Mouse (Mus musculus): ENCODE measurements at regions not wholly inside any gene's neighbourhood (a gene's known extent, or its start where the extent isn't known, plus 50 kb on each side); places are given as distances from the start of the nearest gene placed in this dataset.

DNA sequence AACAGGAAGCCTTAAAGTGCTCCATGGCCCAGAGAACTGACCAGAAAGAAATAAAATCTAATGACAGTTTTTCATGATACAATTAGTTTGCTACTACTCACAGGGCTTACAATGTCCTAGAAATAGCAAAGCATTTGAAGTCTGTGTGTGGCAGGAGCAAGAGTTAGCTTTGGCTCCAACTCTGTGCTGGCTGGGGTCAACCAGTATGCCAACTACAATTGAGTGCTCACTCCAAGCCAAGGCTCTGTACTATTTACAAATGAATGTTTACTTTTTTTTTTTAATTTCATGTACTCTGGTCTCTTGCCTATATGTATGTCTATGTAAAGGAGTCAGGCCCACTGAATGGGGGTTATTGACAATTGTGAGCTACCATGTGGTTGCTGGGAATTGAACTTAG lies 75.7 kb upstream of the Jak1 start:
- no peak for DNase-seq

GRCm38 (mm10) chr4:101338211-101338610 lies 73.1 kb upstream of the Jak1 start:
- DNase-seq = no peak

- DNase-seq = no peak
Measured at GRCm38 (mm10) chr4:101336811-101337210, 71.7 kb upstream of the Jak1 start.

DNA sequence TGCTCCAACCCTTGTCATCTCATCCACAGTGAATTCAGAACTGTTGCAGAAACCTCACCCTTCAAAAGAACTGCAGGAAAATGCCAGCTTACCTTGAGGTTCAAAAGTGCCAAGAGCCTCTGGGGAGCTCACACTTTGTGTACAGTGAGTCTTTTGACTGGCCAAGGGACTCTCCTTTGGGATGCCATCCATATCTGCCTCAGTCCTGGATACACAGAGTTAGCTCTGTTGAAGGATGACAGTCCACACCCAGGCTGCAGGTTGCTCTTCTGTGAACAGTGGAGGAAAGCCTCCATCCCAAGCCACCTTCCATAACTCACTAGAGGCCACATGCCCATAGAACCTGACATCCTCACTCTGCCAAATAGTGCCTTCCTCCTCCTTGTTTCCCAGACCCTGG lies 71.3 kb upstream of the Jak1 start:
- no peak for DNase-seq

GRCm38 (mm10) chr4:101333868-101334267 lies 68.8 kb upstream of the Jak1 start:
- DNase-seq = no peak

GRCm38 (mm10) chr4:101333036-101333435 lies 68.0 kb upstream of the Jak1 start:
- DNase-seq = peak; percentile 62

DNA sequence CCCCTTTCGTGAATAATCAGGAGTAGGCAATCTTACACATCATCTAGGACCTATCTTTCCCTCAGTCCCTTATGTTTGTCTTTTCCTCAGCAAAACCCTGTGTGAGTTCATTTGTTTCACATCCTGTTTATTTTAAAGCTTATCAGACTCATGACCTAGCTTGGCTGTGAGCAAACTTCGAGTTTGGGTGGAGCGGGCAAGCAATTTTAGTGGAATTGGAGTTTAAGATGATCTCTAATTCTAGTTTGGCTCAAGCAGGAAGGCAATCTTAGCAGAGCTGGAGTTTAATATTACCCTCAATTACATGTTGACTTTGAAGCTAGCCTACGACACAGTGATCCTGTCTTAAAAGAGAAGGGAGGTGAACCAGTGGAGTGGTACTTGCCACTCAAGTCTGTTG lies 66.1 kb upstream of the Jak1 start:
- no peak for DNase-seq

- no peak for DNase-seq
Measured at GRCm38 (mm10) chr4:101329060-101329459, 64.0 kb upstream of the Jak1 start.

GRCm38 (mm10) chr4:101326067-101326466 lies 61.0 kb upstream of the Jak1 start:
- no peak for DNase-seq

DNA sequence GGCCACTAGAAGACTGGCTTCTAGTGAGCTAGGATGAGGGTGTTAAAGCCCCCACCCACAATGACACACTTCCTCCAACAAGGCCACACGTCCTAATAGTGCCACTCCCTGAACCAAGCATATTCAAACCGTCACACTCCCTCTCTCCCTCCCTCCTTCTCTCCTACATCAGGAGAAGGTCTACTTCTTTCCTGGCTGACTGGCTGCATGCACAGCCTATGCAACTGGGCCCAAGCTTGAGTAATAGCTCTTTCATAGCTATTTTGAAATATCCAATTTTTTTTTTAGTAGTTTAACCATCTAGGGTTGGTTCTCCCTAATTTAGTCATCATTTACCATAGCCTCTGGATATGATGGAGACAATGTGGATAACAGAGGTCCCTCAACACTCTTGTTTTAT lies 56.6 kb upstream of the Jak1 start:
- DNase-seq = no peak

DNA sequence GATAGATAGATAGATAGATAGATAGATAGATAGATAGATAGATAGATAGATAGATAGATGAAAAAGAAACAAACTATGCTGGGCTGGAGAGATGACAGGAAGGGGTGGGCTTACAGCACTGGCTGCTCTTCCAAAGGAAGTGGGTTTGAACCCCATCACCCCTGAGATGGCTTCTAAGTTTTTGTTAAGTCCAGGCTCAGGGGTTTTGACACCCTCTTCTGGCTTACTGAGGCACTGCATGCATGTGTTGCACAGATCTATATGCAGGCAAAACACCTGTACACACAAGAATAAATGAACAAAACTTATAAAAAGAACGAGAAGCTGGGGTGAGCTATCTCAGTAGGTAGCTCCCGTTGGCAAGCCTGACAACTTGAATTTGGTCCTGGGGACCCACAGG lies 55.5 kb upstream of the Jak1 start:
- peak; percentile 67 for DNase-seq

- DNase-seq = no peak
Measured at GRCm38 (mm10) chr4:101319681-101320220, 54.7 kb upstream of the Jak1 start.

GRCm38 (mm10) chr4:101318836-101319235 lies 53.8 kb upstream of the Jak1 start:
- DNase-seq = no peak

DNA sequence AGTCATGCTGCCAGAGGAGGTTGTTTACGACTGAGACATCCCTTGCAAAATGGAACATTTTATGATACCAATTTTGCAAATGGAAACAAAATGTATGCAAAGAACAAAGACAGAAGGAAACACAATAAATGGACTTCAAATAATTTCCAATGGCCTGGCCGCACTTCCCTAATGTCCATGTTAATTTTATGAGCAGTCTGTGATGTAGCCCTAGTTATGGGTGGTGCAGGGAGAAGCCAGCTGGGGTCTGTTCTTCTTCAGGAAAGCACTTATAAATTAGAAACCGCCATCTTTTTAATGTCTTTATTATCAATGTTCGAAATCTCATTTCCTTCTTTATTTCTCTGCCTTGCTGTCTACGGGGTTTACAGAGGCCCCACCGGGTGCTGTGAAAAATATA lies 51.0 kb upstream of the Jak1 start:
- no peak for DNase-seq

Data from kidney, adult 9 months (tissue).